Mouse (Mus musculus) intestine, embryonic 14.5 days (tissue): ENCODE data around the gene Ctsd. TPM values are rescaled to one million over a fixed set of nuclear protein-coding genes. Genes with fewer than 3 reads are reported as not detected.

Experiments used
- ATAC-seq: fragments of 200-750 bp; cut with Nextera tagmentation; replicated peaks from 2 replicates; pipeline ENCODE4 v1.8.0; 2017; ENCODE audit warnings: low read depth, moderate number of reproducible peaks, moderate TSS enrichment, moderate library complexity; ENCODE audit not compliant: low FRiP score, low TSS enrichment
- DNase-seq: peaks from one replicate; pipeline ENCODE4 v3.0.0-alpha.2; 2018; ENCODE audit warnings: low spot score
- H3K27ac ChIP-seq: fragments of 300-500 bp; sonication (generic); 2 replicates; pipeline ENCODE4 v1.5.1; 2014; ENCODE audit warnings: low read depth, mild to moderate bottlenecking, control low read depth
- H3K27me3 ChIP-seq: fragments of 300-500 bp; sonication (generic); replicated peaks from 2 replicates; pipeline ENCODE4 v1.6.1; 2014; ENCODE audit warnings: low read length, control low read depth; ENCODE audit not compliant: control insufficient read depth, insufficient read depth
- H3K36me3 ChIP-seq: fragments of 300-500 bp; sonication (generic); 2 replicates; pipeline ENCODE4 v1.6.1; 2014; ENCODE audit warnings: low read length, control low read depth; ENCODE audit not compliant: control insufficient read depth, insufficient read depth
- H3K4me1 ChIP-seq: fragments of 300-500 bp; sonication (generic); replicated peaks from 2 replicates; pipeline ENCODE4 v1.6.1; 2014; ENCODE audit warnings: low read length, control low read depth, mixed read lengths; ENCODE audit not compliant: control insufficient read depth, insufficient read depth
- H3K4me2 ChIP-seq: fragments of 300-500 bp; sonication (generic); 2 replicates; pipeline ENCODE4 v1.6.1; 2014; ENCODE audit warnings: low read length
- H3K4me3 ChIP-seq: fragments of 300-500 bp; sonication (generic); 2 replicates; pipeline ENCODE4 v1.5.1; 2014; ENCODE audit warnings: low read depth, low read length, control low read depth, mixed read lengths
- H3K9ac ChIP-seq: fragments of 300-500 bp; sonication (generic); 2 replicates; pipeline ENCODE4 v1.6.1; 2014; ENCODE audit warnings: mild to moderate bottlenecking, low read length
- H3K9me3 ChIP-seq: fragments of 300-500 bp; sonication (generic); 2 replicates; pipeline ENCODE4 v1.6.1; 2016; ENCODE audit warnings: low read length, control low read depth; ENCODE audit not compliant: control insufficient read depth
- WGBS: fragments of 180-500 bp; shearing (Covaris S2); extraction: QIAGEN DNeasy Blood & Tissue Kit; methylation state at CpG from one replicate; pipeline ENCODE4 v1.1.7; 2014; 5-methylcytosine and 5-hydroxymethylcytosine counted together
- polyA plus RNA-seq: library from polyadenylated mRNA; unstranded; fragments of >200 nt; fragmentation: Nextera tagmentation; extraction: Ambion mirVana; gene quantifications from 2 replicates; pipeline ENCODE4 v1.2.1, GENCODE M21; 2014

Gene Ctsd
- polyA plus RNA-seq, 1 experiment from 2014 or later, result 248 TPM

GRCm38 (mm10) chr7:142375261-142375724 is 12.5 kb downstream of the Ctsd start:
- Histone ChIP-seq H3K4me1 (peaks cover 4% of the 10 kb centered on the region; the same call in 1 of the 2 replicates), H3K27me3 (peaks cover 29% of the 10 kb centered on the region), H3K36me3 (peaks cover 49% of the 10 kb centered on the region), H3K9me3 (no peaks in the 10 kb centered on the region), H3K9ac (no peak overlapping the region), H3K27ac (no peak overlapping the region), H3K4me2 (no peak overlapping the region), H3K4me3 (no peak overlapping the region)
- 79% methylated on average over 6 of the region's 6 CpGs for WGBS
- DNase-seq, result no peak
- no peak for ATAC-seq

- Histone ChIP-seq H3K36me3 (peaks cover 41% of the 10 kb centered on the region), H3K9ac (no peak overlapping the region), H3K27me3 (peaks cover 32% of the 10 kb centered on the region), H3K4me2 (no peak overlapping the region), H3K4me3 (no peak overlapping the region), H3K9me3 (no peaks in the 10 kb centered on the region), H3K27ac (no peak overlapping the region), H3K4me1 (peaks cover 4% of the 10 kb centered on the region; the same call in 1 of the 2 replicates)
- DNase-seq (no peak), ATAC-seq (no peak)
- WGBS, result 82% methylated on average over 5 of the region's 5 CpGs
Observed at GRCm38 (mm10) chr7:142374413-142375015, 13.3 kb downstream of the Ctsd start.

- no peak within 1 kb of the TSS for H3K9ac ChIP-seq
- ATAC-seq, result no peak
- no peaks in the 10 kb centered on the region for H3K9me3 ChIP-seq
- peaks cover 4% of the 10 kb centered on the region; the same call in 1 of the 2 replicates for H3K4me1 ChIP-seq
- peaks cover 32% of the 10 kb centered on the region for H3K27me3 ChIP-seq
- peak within 1 kb of the TSS; percentile 73 for H3K4me2 ChIP-seq
- peaks cover 35% of the 10 kb centered on the region for H3K36me3 ChIP-seq
- WGBS, result 70% methylated on average over 8 of the region's 8 CpGs
- 0 out of 2 replicates have a peak within 1 kb of the TSS, but pooled peaks have one; percentile 43 for H3K4me3 ChIP-seq
- no peak within 1 kb of the TSS for H3K27ac ChIP-seq
- DNase-seq, result no peak
Observed at GRCm38 (mm10) chr7:142373641-142374412, 14.0 kb downstream of the Ctsd start, which contains the start of gene Ifitm10. Gene Ifitm10 (minus strand): TSS chr7:142373753.

- no peaks in the 10 kb centered on the region for H3K9me3 ChIP-seq
- no peak overlapping the region for H3K4me3 ChIP-seq
- no peak for ATAC-seq
- H3K27me3 ChIP-seq, result peaks cover 32% of the 10 kb centered on the region
- DNase-seq, result no peak
- no peak overlapping the region for H3K27ac ChIP-seq
- WGBS, result 74% methylated on average over 5 of the region's 5 CpGs
- no peak overlapping the region for H3K9ac ChIP-seq
- H3K36me3 ChIP-seq, result peaks cover 27% of the 10 kb centered on the region
- no peak overlapping the region for H3K4me2 ChIP-seq
- peaks cover 4% of the 10 kb centered on the region; the same call in 1 of the 2 replicates for H3K4me1 ChIP-seq
Observed at GRCm38 (mm10) chr7:142373039-142373438, 14.8 kb downstream of the Ctsd start.

GRCm38 (mm10) chr7:142371768-142372661 is 15.8 kb downstream of the Ctsd start:
- no peak overlapping the region for H3K27ac ChIP-seq
- H3K4me3 ChIP-seq, result peak overlapping the region; percentile 43
- peaks cover 4% of the 10 kb centered on the region; the same call in 1 of the 2 replicates for H3K4me1 ChIP-seq
- H3K4me2 ChIP-seq, result peak overlapping the region; percentile 73
- H3K27me3 ChIP-seq, result peaks cover 32% of the 10 kb centered on the region
- no peak for ATAC-seq
- 2% methylated on average over 48 of the region's 64 CpGs for WGBS
- peaks cover 18% of the 10 kb centered on the region for H3K36me3 ChIP-seq
- H3K9ac ChIP-seq, result 0 out of 2 replicates have a peak overlapping the region, but pooled peaks have one; percentile 3
- H3K9me3 ChIP-seq, result no peaks in the 10 kb centered on the region
- peak; percentile 64 for DNase-seq

GRCm38 (mm10) chr7:142371398-142371767 is 16.5 kb downstream of the Ctsd start:
- WGBS, result 35% methylated on average over 11 of the region's 11 CpGs
- H3K4me2 ChIP-seq, result peak overlapping the region; percentile 73
- peak overlapping the region; percentile 43 for H3K4me3 ChIP-seq
- no peak overlapping the region for H3K27ac ChIP-seq
- peak; percentile 56 for DNase-seq
- no peak overlapping the region for H3K9ac ChIP-seq
- H3K27me3 ChIP-seq, result peaks cover 32% of the 10 kb centered on the region
- ATAC-seq, result no peak
- H3K9me3 ChIP-seq, result no peaks in the 10 kb centered on the region
- peaks cover 11% of the 10 kb centered on the region for H3K36me3 ChIP-seq
- H3K4me1 ChIP-seq, result peaks cover 4% of the 10 kb centered on the region; the same call in 1 of the 2 replicates

- 81% methylated on average over 18 of the region's 18 CpGs for WGBS
- Histone ChIP-seq H3K9ac (no peak overlapping the region), H3K27ac (no peak overlapping the region), H3K9me3 (no peaks in the 10 kb centered on the region), H3K4me2 (no peak overlapping the region), H3K36me3 (peaks cover 7% of the 10 kb centered on the region), H3K27me3 (peaks cover 32% of the 10 kb centered on the region), H3K4me3 (no peak overlapping the region), H3K4me1 (peaks cover 4% of the 10 kb centered on the region; the same call in 1 of the 2 replicates)
- no peak for ATAC-seq
- DNase-seq, result no peak
Observed at GRCm38 (mm10) chr7:142370937-142371336, 16.9 kb downstream of the Ctsd start.

- Histone ChIP-seq H3K4me3 (no peak overlapping the region), H3K36me3 (no peaks in the 10 kb centered on the region), H3K4me2 (no peak overlapping the region), H3K27me3 (peaks cover 32% of the 10 kb centered on the region), H3K4me1 (peaks cover 4% of the 10 kb centered on the region; the same call in 1 of the 2 replicates), H3K9me3 (no peaks in the 10 kb centered on the region), H3K27ac (no peak overlapping the region), H3K9ac (no peak overlapping the region)
- DNase-seq (no peak), ATAC-seq (no peak)
- WGBS, result 62% methylated on average over 6 of the region's 6 CpGs
Observed at GRCm38 (mm10) chr7:142369820-142370219, 18.0 kb downstream of the Ctsd start.
